Mouse (Mus musculus) Patski (cell line): ENCODE data around the gene Stard3. TPM values are rescaled to one million over a fixed set of nuclear protein-coding genes. Genes with fewer than 3 reads are reported as not detected.
"Not testable (repeated sequence)": the region's sequence is repeated elsewhere in the genome, so short reads cannot be mapped to it uniquely, and the experiment has no call there.

ENCODE experiments used
- ATAC-seq: fragments of 100-300 bp; one replicate; pipeline ENCODE4 v1.8.0; 2021
- CTCF ChIA-PET: fragments of 350-600 bp; sonication (Branson Sonifier 250); formaldehyde crosslinking; loops from one replicate; lab custom pipeline; 2022; ENCODE audit warnings: inconsistent platforms; lab: Charles Lee
- POLR2A ChIA-PET: fragments of 350-600 bp; sonication (Branson Sonifier 250); formaldehyde crosslinking; loops from one replicate; lab custom pipeline; 2022; ENCODE audit warnings: antibody characterized with exemption, inconsistent platforms; lab: Charles Lee
- DNase-seq: peaks from one replicate; pipeline ENCODE4 v3.0.0-alpha.2; 2011; ENCODE audit warnings: low read depth, low spot score
- H3K27me3 ChIP-seq: fragments of 371-371 bp; one replicate; pipeline ENCODE4 v1.5.1; 2021
- CTCF ChIP-seq: fragments of 100-300 bp; IDR thresholded peaks from one replicate; pipeline ENCODE4 v1.5.1; 2021
- in situ Hi-C: fragments of 300-500 bp; cut with MboI; formaldehyde crosslinking; loops from 3 replicates; pipeline ENCODE4 v1.11.1; 2018; ENCODE audit warnings: low pct_unique_long_range_greater_than_20kb, mixed read lengths
- polyA plus RNA-seq: library from polyadenylated mRNA; unstranded; gene quantifications from one replicate; pipeline ENCODE4 v1.2.3, GENCODE M21; 2021

Gene Stard3
- polyA plus RNA-seq, 1 experiment from 2014 or later, result 46.3 TPM

DNA sequence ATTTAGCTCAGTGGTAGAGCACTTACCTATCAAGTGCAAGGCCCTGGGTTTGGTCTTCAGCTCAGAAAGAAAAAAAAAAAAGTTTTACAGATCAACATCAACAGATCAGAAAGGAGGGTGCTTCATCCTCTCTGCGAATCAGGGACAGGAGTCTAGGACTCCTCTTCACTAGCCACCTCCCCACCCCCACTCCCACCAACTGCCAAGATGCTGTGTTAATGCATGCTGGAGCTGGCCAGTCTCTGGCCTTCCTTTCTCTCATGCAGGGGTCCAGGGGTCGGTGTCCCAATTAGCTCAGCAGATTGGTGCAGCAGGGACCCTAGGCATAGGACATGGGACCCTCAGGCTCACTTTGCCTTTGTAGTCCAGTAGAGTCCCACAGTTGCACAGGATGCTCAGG, 12.4 kb downstream of the Stard3 start:
- POLR2A ChIA-PET, result no interaction called here

DNA sequence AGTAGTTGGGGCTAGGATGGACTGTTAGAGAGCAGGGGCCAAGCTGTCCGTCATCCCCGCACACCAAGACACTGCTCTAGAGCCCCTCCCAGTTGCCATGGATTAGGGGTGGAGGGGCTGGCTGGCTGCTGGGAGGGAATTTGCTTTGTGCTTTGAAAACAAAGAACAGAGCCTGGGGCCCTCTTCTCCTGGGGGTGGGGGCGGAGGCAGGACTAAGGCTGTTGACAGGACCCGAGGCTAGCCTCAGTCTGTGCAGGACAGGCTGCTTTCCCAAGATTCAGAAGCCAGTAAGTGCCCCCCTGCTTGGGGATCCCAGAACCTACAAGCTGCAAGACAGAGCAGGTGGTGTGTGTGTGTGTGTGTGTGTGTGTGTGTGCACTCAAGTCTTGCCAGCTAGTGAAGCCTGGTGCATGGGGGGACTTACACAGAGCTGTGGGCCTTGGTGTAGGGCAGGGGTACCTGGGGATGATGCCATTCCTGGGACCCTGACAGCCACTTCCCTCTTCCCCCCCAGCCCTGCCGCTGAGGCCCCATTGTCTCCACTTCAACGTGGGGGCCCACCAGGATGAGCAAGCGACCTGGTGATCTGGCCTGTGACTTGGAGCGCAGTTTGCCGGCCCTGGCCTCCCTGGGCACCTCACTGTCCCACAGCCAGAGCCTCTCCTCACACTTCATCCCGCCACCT, 13.5 kb downstream of the Stard3 start:
- CTCF ChIA-PET, result interaction anchor here (0.9 to 7.5 kb wide), 11 partner anchors 9 to 104 kb away, joined by 3 to 73 read pairs (median 5); partner anchors contain the start of genes Erbb2, Stard3 and Tcap
- DNase-seq (no peak), ATAC-seq (no peak)
- POLR2A ChIA-PET, result no interaction called here
- in situ Hi-C loops, result no loop called here
- no peaks in the 10 kb centered on the region for H3K27me3 ChIP-seq
- TF ChIP-seq CTCF, result no peak

More for the DNA sequence above, 12.4 kb downstream of the Stard3 start:
- no peak for TF ChIP-seq CTCF
- ATAC-seq, result no peak
- CTCF ChIA-PET, result interaction anchor here (3.4 to 7.5 kb wide), 2 partner anchors 8 to 27 kb away, joined by 29 to 73 read pairs; no protein-coding TSS in a partner anchor
- in situ Hi-C loops, result no loop called here
- H3K27me3 ChIP-seq, result no peaks in the 10 kb centered on the region
- no peak for DNase-seq

DNA sequence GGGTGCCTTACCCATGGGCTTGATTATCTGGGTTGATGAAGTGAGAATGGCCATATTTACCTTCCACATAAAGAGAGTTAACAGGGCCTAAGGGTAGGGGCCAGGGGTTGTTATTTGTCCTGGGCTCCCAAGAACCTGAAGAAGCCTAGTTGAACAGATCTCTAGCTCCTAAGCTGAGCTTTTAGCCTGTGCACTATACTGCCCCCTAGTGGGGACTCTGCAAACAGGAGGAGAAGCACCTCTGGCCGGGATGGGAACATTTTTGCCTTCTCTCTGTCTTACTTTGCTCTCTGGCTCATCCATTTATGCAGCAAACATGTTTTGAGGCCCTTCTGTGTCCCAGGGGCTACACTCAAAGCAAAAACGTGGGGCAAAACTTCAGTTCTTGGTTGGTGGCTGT, 14.2 kb downstream of the Stard3 start:
- ChIA-PET CTCF (interaction anchor here (0.7 to 7.5 kb wide), 12 partner anchors 8 to 105 kb away, joined by 3 to 73 read pairs (median 4); partner anchors contain the start of genes Erbb2, Stard3 and Tcap), POLR2A (interaction anchor here (0.5 to 1.0 kb wide), 2 partner anchors 14 to 16 kb away, joined by 3 read pairs; partner anchors contain the start of gene Stard3)
- in situ Hi-C loops, result no loop called here
- no peak for TF ChIP-seq CTCF
- DNase-seq (no peak), ATAC-seq (peak; percentile 20)
- no peaks in the 10 kb centered on the region for H3K27me3 ChIP-seq

DNA sequence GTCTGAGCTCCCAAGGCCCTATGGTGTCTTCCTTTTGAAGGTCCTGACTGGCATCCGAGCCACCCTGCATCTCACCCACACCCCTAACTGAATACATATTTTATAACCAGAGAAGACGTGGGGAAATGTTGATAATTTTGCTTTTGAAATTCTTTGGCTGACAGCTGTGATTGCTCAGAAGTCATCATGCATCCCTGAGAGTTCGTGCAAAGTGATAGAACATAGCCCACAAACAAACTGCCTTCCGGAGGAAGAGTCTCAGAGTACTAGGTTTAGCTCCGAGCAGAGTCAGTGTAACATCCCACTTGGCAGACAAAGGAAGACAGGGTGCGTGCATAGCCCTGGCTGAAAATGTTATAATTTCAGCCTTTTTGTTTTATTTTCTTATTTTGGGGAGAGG, 15.1 kb downstream of the Stard3 start:
- POLR2A ChIA-PET, result interaction anchor here (0.8 to 1.7 kb wide), 4 partner anchors 9 to 41 kb away, joined by 3 to 4 read pairs (median 3); partner anchors contain the start of gene Stard3
- CTCF ChIA-PET, result interaction anchor here (1.1 to 7.5 kb wide), 9 partner anchors 10 to 34 kb away, joined by 3 to 73 read pairs (median 8); partner anchors contain the start of gene Tcap
- in situ Hi-C loops, result no loop called here
- DNase-seq, result no peak
- ATAC-seq, result no peak
- no peaks in the 10 kb centered on the region for H3K27me3 ChIP-seq
- no peak for TF ChIP-seq CTCF

DNA sequence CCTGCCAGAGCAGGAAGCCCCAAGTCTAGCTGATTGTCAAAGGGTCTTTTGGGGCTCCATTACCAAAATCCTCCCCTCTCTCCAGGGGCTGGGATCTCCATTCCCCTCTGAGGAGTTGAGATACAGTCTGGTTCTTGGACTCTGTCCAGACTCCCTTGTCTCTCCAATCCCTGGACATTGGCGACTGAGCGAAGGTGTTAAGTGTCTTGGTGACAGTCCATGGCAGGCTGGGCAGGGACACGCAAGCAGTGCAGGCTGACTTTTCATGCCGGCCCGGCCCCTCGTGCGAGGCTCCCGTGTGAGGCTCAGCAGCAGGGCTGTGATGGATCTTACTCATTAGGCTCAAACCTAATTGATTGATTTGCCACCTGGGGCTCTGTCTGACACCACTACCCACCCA, 16.1 kb downstream of the Stard3 start:
- POLR2A ChIA-PET, result interaction anchor here (0.6 to 1.7 kb wide), 2 partner anchors 10 to 19 kb away, joined by 3 to 4 read pairs; no protein-coding TSS in a partner anchor
- in situ Hi-C loops, result no loop called here
- H3K27me3 ChIP-seq, result no peaks in the 10 kb centered on the region
- CTCF ChIA-PET, result interaction anchor here (0.7 to 7.5 kb wide), 3 partner anchors 13 to 35 kb away, joined by 3 to 73 read pairs (median 3); no protein-coding TSS in a partner anchor
- no peak for ATAC-seq
- TF ChIP-seq CTCF, result no peak
- no peak for DNase-seq

DNA sequence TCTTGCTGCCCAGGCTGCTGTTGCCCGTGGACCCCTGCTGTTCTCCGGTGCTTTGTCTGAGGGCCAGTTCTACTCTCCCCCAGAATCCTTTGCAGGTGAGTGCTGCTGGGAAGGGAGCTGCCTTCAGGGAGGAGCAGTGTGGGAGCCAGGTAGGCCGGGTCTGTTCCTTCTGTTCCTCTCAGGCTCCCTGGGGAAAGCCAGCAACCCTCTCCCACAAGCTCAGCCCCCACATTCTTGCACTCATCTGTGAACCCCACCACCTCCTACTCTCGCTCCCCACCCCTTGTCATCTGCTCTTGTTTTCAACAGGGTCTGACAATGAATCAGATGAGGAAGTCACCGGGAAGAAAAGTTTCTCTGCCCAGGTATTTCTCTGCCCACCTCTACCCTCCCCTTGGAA, 18.6 kb downstream of the Stard3 start:
- DNase-seq (no peak), ATAC-seq (no peak)
- ChIA-PET POLR2A (no interaction called here), CTCF (interaction anchor here (1.0 to 2.4 kb wide), 3 partner anchors 10 to 34 kb away, joined by 3 to 10 read pairs (median 5); no protein-coding TSS in a partner anchor)
- H3K27me3 ChIP-seq, result no peaks in the 10 kb centered on the region
- in situ Hi-C loops, result no loop called here
- no peak for TF ChIP-seq CTCF

DNA sequence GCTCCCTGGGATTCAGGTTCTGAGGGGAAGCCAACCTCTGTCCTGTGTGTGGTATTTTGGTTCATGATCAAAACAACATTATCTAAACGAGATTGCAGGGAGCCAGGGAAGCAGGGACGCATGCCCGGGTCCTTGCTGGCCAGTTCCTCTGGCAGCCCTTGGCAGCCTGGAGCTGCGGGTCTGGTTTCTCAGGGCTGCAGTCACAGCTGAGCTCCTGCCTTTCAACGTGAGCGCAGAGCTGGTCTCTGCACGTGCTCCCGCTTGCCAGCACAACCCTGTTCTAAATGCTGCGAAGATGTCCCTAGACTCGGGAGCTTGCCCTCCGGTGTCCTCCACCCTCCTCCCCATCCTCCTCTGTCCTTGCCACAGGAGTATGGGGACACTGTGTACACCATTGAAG, 19.6 kb downstream of the Stard3 start:
- POLR2A ChIA-PET, result no interaction called here
- no peak for DNase-seq
- in situ Hi-C loops, result no loop called here
- CTCF ChIA-PET, result interaction anchor here (1.0 to 2.4 kb wide), 3 partner anchors 11 to 35 kb away, joined by 3 to 10 read pairs (median 7); no protein-coding TSS in a partner anchor
- TF ChIP-seq CTCF, result no peak
- H3K27me3 ChIP-seq, result no peaks in the 10 kb centered on the region
- ATAC-seq, result no peak

DNA sequence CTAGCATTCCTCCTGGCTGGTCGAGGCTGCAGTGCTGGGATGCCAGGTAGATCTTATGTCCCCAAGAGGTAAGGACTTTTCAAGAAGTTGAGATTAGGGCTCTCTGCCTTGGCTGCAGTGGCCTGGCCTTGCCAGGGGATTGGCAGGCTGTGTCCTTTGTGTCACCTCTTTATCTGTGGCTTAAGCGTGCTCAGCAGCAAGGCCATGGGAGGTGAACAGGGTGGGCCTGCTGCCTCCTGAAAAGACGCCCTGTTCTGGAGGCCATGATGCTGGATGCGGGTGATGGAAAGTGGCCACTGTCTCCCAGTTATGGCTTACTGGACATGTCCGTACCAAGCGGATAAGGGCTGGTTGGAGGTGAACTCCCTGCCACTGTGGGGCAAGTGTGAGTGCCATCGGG, 21.2 kb downstream of the Stard3 start:
- DNase-seq (no peak), ATAC-seq (no peak)
- in situ Hi-C loops, result no loop called here
- TF ChIP-seq CTCF, result no peak
- H3K27me3 ChIP-seq, result no peaks in the 10 kb centered on the region
- POLR2A ChIA-PET, result interaction anchor here (1.9 kb wide), 1 partner anchor 13 kb away, joined by 4 read pairs; no protein-coding TSS in a partner anchor
- CTCF ChIA-PET, result interaction anchor here (1.5 kb wide), 1 partner anchor 10 kb away, joined by 5 read pairs; no protein-coding TSS in a partner anchor

DNA sequence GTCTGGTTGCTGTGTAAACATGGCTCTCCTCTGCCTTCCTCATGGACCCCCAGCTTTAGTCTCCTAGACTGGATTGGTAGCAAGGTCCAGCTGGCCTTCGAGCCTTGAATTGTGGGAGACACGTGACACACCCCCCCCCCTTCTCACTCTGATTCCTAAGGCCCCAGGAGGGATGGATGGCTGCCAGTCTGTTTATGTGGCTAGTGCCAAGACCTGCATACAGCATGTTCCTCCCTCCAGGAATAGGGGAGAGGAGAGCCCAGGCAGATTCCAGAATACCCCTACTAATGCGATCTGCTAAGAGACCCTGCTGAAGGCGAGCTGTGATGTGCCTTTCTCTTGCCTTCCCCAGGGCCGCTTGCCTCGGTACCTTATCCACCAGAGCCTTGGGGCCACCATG, 21.9 kb downstream of the Stard3 start:
- TF ChIP-seq CTCF, result no peak
- H3K27me3 ChIP-seq, result no peaks in the 10 kb centered on the region
- ChIA-PET CTCF (interaction anchor here (0.6 to 1.5 kb wide), 3 partner anchors 8 to 12 kb away, joined by 3 to 5 read pairs (median 4); no protein-coding TSS in a partner anchor), POLR2A (interaction anchor here (1.9 kb wide), 1 partner anchor 12 kb away, joined by 4 read pairs; no protein-coding TSS in a partner anchor)
- in situ Hi-C loops, result no loop called here
- DNase-seq (no peak), ATAC-seq (no peak)

DNA sequence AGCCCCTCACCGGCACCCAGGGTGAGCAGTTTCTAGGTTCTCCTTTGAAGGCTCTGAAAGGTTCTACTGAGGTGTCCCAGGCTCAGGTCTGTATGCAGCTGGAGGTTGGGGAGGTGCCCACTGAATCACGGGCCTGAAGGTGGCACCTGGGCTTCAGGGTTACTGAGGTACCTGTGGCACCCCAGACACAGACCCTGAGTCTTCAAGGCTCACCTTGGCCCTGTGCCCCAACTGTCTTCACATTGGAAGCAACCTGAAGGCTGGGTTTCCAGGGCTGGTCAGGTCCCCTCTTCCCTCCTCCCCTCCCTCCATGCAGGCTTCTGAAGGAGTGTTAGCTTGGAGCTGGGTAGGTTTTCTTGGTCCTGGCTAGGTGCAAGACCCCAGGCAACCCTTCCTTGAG, 23.5 kb downstream of the Stard3 start:
- H3K27me3 ChIP-seq, result no peaks in the 10 kb centered on the region
- no peak for TF ChIP-seq CTCF
- ChIA-PET CTCF (no interaction called here), POLR2A (no interaction called here)
- DNase-seq (no peak), ATAC-seq (no peak)
- in situ Hi-C loops, result no loop called here

DNA sequence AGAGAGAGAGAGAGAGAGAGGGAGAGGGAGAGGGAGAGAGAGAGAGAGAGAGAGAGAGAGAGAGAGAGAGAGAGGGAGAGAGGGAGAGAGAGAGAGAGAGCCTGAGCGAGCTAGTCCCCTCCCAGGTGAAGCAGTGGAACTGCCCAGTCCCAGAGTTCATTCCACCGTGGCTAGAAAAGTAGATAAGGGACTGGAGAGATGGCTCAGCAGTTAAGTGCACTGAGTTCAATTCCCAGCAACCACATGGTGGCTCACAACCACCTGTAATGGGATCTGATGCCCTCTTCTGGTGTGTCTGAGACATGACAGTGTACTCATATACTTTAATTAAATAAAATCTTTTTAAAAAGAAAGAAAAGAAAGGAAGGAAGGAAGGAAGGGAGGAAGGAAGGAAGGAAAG, 24.2 kb downstream of the Stard3 start:
- CTCF ChIA-PET, result interaction anchor here (2.1 to 2.5 kb wide), 2 partner anchors 10 to 40 kb away, joined by 11 to 14 read pairs; no protein-coding TSS in a partner anchor
- DNase-seq, POLR2A ChIA-PET, H3K27me3 ChIP-seq, ATAC-seq, in situ Hi-C loops: not testable (repeated sequence)
